Mouse (Mus musculus): ENCODE results near the gene Mfap1b.

GRCm38 (mm10) chr2:121449545-121450011, 24.3 kb downstream of the Mfap1b start:
- TF ChIP-seq EP300 (IDR thresholded peaks at IDR 0.05; ENCODE audit: insufficient read depth, low read depth, low read length), result no peak
- TF ChIP-seq POLR2A (IDR thresholded peaks at IDR 0.05; ENCODE audit: insufficient read depth, low read depth, low read length), result no peak
- no peak for TF ChIP-seq CTCF (IDR thresholded peaks at IDR 0.05)
